Mouse (Mus musculus) kidney, embryonic 15.5 days (tissue): Measurements from ENCODE around the gene Cdh5. TPM values are rescaled to one million over a fixed set of nuclear protein-coding genes. Genes with fewer than 3 reads are reported as not detected.

ENCODE experiments used
- ATAC-seq: fragments of 200-750 bp; cut with Nextera tagmentation; replicated peaks from 2 replicates; pipeline ENCODE4 v1.8.0; 2017; ENCODE audit warnings: moderate TSS enrichment; ENCODE audit not compliant: low FRiP score
- H3K27ac ChIP-seq: fragments of 300-500 bp; sonication (generic); 2 replicates; pipeline ENCODE4 v1.5.1; 2015; ENCODE audit warnings: mild to moderate bottlenecking, inconsistent platforms
- H3K27me3 ChIP-seq: fragments of 300-500 bp; sonication (generic); 2 replicates; pipeline ENCODE4 v1.6.1; 2015; ENCODE audit warnings: inconsistent platforms
- H3K36me3 ChIP-seq: fragments of 300-500 bp; sonication (generic); 2 replicates; pipeline ENCODE4 v1.6.1; 2015; ENCODE audit warnings: inconsistent platforms
- H3K4me1 ChIP-seq: fragments of 300-500 bp; sonication (generic); 2 replicates; pipeline ENCODE4 v1.6.1; 2015; ENCODE audit warnings: inconsistent platforms
- H3K4me2 ChIP-seq: fragments of 300-500 bp; sonication (generic); 2 replicates; pipeline ENCODE4 v1.6.1; 2015; ENCODE audit warnings: moderate library complexity, mild to moderate bottlenecking, inconsistent platforms
- H3K4me3 ChIP-seq: fragments of 300-500 bp; sonication (generic); replicated peaks from 2 replicates; pipeline ENCODE4 v1.5.1; 2015; ENCODE audit warnings: mild to moderate bottlenecking, inconsistent platforms
- H3K9ac ChIP-seq: fragments of 300-500 bp; sonication (generic); 2 replicates; pipeline ENCODE4 v1.6.1; 2015; ENCODE audit warnings: mild to moderate bottlenecking, inconsistent platforms
- H3K9me3 ChIP-seq: fragments of 300-500 bp; sonication (generic); replicated peaks from 2 replicates; pipeline ENCODE4 v1.6.1; 2016; ENCODE audit warnings: inconsistent platforms
- WGBS: fragments of 180-500 bp; shearing (Covaris S2); methylation state at CpG from one replicate; pipeline ENCODE4 v1.1.7; 2015; ENCODE audit warnings: mixed read lengths; 5-methylcytosine and 5-hydroxymethylcytosine counted together
- polyA plus RNA-seq: library from polyadenylated mRNA; unstranded; fragments of >200 nt; fragmentation: Nextera tagmentation; extraction: Ambion mirVana; gene quantifications from 2 replicates; pipeline ENCODE4 v1.2.1, GENCODE M21; 2015

Cdh5 gene
- polyA plus RNA-seq, 1 experiment from 2014 or later = 38.3 TPM

DNA sequence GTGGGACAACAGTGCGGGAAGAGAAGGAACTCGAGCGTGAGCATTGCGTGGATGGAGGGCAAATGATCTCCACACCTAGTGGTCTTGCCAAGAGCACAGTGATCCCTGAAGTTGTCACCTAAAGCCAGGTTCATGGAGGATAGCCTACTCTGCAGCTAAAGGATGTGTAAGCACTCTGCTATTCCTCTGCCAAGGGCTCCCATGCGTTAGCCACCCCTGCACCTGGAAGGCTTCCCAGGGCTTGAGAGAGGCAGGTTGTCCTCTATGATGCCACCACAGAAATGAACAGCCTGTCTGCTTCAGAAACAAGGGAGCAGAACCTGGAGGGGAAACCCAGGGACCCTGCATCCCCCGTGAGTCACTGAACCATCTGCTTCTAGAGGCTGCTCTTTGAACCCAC, 86.2 kb downstream of the Cdh5 start:
- no peaks in the 10 kb centered on the region for H3K27me3 ChIP-seq
- no peak overlapping the region for H3K9ac ChIP-seq
- H3K27ac ChIP-seq = no peak overlapping the region
- H3K36me3 ChIP-seq = no peaks in the 10 kb centered on the region
- H3K9me3 ChIP-seq = no peaks in the 10 kb centered on the region
- no peak for ATAC-seq
- H3K4me3 ChIP-seq = no peak overlapping the region
- no peak overlapping the region for H3K4me2 ChIP-seq
- WGBS = 75% methylated on average over 6 of the region's 6 CpGs
- H3K4me1 ChIP-seq = peaks cover 19% of the 10 kb centered on the region

GRCm38 (mm10) chr8:104188459-104188858, 87.0 kb downstream of the Cdh5 start:
- H3K4me3 ChIP-seq = no peak overlapping the region
- no peak overlapping the region for H3K27ac ChIP-seq
- 68% methylated on average over 5 of the region's 5 CpGs for WGBS
- no peak overlapping the region for H3K9ac ChIP-seq
- H3K36me3 ChIP-seq = no peaks in the 10 kb centered on the region
- H3K4me1 ChIP-seq = peaks cover 19% of the 10 kb centered on the region
- no peaks in the 10 kb centered on the region for H3K27me3 ChIP-seq
- ATAC-seq = no peak
- H3K4me2 ChIP-seq = no peak overlapping the region
- H3K9me3 ChIP-seq = no peaks in the 10 kb centered on the region

DNA sequence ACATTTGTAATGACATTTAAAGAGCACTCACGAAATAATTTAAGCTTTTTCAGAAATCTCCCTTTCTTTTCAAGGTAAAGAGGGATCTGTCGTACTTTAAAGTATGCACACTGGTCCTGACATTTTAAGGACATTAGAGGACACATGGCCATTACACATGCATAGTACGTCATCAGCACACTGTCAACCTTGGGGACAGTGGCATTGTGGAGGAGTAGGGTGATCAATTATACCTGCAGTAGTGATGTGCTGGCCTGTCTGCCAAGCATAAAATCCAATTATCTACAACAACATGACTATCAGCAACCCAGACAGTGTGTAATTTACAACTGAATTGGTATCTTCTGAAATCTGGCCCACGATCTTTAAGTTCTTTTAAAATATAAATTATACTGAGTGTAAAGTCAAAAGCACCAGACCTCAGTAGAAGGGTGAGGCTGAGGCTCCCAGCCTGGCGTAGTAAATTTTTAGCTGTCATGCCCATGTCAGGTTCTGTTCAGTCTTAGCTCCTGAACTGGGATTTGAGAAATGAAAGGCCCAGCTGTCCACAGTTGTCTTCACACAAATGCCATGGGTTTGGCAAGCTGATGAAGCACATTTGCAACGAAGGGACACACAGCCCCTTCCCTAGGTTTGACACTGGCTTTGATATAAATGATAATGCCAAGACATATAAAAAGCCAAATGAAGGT, 89.5 kb downstream of the Cdh5 start:
- Histone ChIP-seq H3K4me3 (no peak overlapping the region), H3K4me2 (no peak overlapping the region), H3K9me3 (no peaks in the 10 kb centered on the region), H3K4me1 (peaks cover 12% of the 10 kb centered on the region), H3K27me3 (no peaks in the 10 kb centered on the region), H3K36me3 (no peaks in the 10 kb centered on the region), H3K9ac (no peak overlapping the region), H3K27ac (no peak overlapping the region)
- ATAC-seq = no peak
- 47% methylated on average over 6 of the region's 6 CpGs for WGBS

DNA sequence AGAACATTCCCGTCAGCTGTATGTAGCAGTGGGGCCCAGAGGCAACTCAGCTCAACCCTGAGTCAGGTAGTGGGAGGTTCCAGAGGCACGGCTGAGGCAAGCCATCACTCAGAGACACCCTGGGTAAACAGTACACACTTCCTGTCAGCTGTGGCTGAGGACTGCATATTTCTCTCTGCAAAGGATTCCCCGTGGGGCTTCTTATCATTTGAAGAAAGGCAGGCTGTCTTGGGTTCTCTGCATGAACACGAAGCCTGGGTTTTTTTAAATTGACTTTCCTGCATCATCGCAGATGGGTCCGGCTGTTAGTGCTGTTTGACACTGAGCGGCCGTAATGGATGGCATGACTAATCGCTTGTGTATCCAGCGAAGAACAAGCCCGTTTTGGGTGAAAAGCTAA, 90.1 kb downstream of the Cdh5 start:
- 18% methylated on average over 11 of the region's 11 CpGs for WGBS
- peaks cover 12% of the 10 kb centered on the region for H3K4me1 ChIP-seq
- no peak overlapping the region for H3K27ac ChIP-seq
- H3K36me3 ChIP-seq = no peaks in the 10 kb centered on the region
- peak; percentile 88 for ATAC-seq
- no peaks in the 10 kb centered on the region for H3K27me3 ChIP-seq
- H3K4me3 ChIP-seq = no peak overlapping the region
- peak overlapping the region; percentile 13; the same call in 1 of the 2 replicates for H3K4me2 ChIP-seq
- no peak overlapping the region for H3K9ac ChIP-seq
- H3K9me3 ChIP-seq = no peaks in the 10 kb centered on the region

Other genes starting within 250 kb of the Cdh5 start
- 2.1 and 2.4 TPM in 2 replicates for gene Bean1, start 68.8 kb downstream of the Cdh5 start, polyA plus RNA-seq
- 19.7 and 21.0 TPM in 2 replicates for gene Tk2, start 146.9 kb downstream of the Cdh5 start, polyA plus RNA-seq
- 43.0 and 46.8 TPM in 2 replicates for gene Cklf, start 149.2 kb downstream of the Cdh5 start, polyA plus RNA-seq
- gene Cmtm2a, start 191.6 kb downstream of the Cdh5 start, polyA plus RNA-seq = not detected in 2 replicates
- gene Gm45711, start 208.5 kb downstream of the Cdh5 start, polyA plus RNA-seq = not detected in 2 replicates
- not detected in 2 replicates for gene Cmtm1, start 208.5 kb downstream of the Cdh5 start, polyA plus RNA-seq
- gene Gm11020, start 219.9 kb downstream of the Cdh5 start, polyA plus RNA-seq = not detected in 2 replicates
- gene Cmtm2b, start 220.6 kb downstream of the Cdh5 start, polyA plus RNA-seq = not detected in 2 replicates
- 152 and 174 TPM in 2 replicates for gene Cmtm3, start 237.8 kb downstream of the Cdh5 start, polyA plus RNA-seq